Mouse (Mus musculus) testis, adult 2 months (tissue): ENCODE data around the gene Gm42742.

ENCODE experiments used
- CTCF ChIP-seq: fragments of 200-500 bp; IDR thresholded peaks from 2 replicates; pipeline ENCODE4 v1.5.1; 2012; ENCODE audit warnings: low read depth, mild to moderate bottlenecking, inconsistent platforms, low read length, moderate library complexity; ENCODE audit not compliant: control insufficient read depth, insufficient read depth, insufficient replicate concordance
- POLR2A ChIP-seq: fragments of 200-500 bp; IDR thresholded peaks from 2 replicates; pipeline ENCODE4 v1.6.1; 2012; ENCODE audit warnings: low read depth, mild to moderate bottlenecking, inconsistent platforms, low read length, moderate library complexity; ENCODE audit not compliant: control insufficient read depth

GRCm38 (mm10) chr7:127007313-127008024 is 13.4 kb downstream of the Gm42742 start:
- TF ChIP-seq POLR2A (no peak), CTCF (no peak)
